Mouse (Mus musculus) T-helper 2 cell (primary cell): ENCODE measurements around the gene Dcst2.

Source experiments
- in situ Hi-C: fragments of 300-600 bp; cut with MboI, MseI; formaldehyde crosslinking; loops from one replicate; pipeline ENCODE4 v1.15.1; 2025; ENCODE audit warnings: high pct_unique_total_duplicates

Gene Dcst2

DNA sequence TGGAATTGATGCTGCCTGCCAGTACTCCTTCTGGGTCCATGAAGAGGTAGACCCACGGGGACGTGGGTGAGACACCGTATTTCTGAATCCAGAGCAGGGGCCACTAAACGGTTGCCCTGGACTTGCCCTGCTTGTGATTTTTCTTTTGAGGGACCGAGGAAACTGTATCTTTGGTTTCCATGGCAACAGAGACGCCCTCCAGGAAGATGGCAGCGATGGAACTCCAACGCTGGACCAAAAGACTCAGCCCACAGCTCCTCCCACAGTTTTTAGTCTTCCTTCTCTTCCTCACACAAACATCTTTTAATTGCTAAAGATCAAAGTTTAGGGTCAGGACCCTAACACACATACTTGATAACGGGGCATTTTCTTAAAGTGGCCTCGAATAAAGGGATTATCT, 29.8 kb upstream of the Dcst2 start:
- in situ Hi-C loops: no loop called here

GRCm38 (mm10) chr3:89332476-89332875, 29.3 kb upstream of the Dcst2 start:
- in situ Hi-C loops: no loop called here

GRCm38 (mm10) chr3:89333053-89333452, 28.7 kb upstream of the Dcst2 start:
- in situ Hi-C loops: no loop called here

DNA sequence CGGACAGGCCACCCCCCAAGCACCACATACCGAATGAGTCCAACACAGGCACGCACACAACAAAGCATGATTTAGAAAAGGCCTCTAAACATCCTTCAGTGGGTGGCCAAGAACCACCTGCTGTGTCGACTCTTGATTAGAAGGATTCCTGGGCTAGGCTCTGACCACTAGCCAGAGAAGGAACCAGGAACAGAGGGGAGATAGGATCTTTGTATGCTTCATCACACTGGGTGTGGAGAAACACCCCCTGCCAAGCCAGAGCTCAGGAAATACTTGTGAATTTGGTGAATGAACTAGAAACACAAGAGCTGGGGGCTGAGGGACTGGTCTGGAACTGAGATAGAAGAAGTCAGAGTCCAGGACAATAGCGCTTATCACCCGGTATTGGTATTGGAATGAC, 25.2 kb upstream of the Dcst2 start:
- in situ Hi-C loops: no loop called here

DNA sequence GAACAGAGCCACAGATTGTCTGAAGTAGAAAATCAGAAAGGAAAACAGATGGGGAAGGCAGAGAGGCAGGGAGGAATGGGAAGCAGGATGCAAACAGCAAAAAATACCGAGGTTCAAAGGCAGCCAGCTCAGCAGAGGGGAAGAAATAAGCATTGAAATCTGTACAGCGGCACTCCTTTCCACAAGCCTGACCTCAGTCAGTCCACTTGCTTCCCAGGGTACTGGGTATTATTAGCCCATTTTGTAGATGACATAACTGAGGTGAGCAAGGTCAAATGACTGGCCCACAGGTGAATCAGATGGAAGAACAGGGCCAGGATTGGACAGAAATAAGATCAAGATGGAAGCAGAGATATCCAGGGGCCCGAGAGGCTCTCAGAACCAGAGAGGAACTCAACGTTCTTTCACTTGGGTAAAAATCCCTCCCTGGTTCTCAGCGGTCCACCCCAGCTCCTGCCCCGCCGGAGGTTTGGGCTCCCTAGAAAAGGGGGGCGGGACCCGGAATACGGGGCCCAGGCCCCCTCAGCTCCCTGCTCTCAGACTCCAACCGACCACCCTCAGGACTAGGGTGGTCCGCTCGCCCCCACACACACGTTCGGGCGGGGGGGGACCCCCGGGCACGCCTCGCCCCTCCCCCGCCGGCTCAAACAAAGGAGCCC, 24.6 kb upstream of the Dcst2 start:
- in situ Hi-C loops: no loop called here

DNA sequence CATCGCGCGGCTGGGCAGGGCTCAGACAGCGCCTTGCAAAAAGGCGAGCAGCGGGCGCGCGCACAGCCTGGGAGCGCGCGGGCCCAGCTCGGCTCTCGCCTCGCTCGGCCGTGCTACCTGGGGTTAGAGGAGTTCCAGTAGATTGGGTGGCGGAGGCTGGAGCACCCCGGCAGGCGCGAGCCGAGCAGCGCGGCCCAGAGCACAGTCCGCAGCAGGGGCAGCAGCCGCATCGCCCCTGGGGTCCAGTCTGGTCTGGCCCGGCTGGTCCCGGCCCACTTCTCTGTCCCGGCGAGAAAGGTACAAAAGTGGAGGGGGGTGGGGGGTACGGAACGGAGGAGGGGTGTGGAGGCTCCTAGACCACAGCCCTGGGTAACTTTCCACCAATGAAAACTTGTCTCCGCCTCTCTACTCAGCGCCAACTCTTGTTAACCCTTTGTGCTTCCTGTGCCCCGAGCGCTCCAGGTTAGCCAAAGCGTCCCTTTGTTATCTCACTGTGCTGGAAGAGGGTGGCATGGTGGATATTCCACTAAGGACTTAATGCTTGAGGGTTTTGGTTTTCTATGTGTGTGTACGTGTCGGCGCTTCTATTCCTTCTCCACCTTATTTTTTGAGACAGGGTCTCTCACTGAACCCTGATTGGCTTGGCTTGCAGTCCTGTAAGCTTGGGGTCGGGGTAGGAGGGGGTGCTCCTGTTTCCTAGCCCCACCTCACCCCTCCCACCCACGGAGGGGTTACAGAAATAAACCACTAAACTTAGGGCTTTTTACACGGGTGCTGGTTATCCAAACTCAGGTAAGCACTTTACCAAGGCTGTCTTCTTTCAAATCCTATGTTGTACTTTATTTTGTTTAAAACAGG, 23.8 kb upstream of the Dcst2 start, which contains the start of gene Efna4:
Gene Efna4, minus strand, starts transcription at position 308 of the 858 bp plus-strand sequence.
- in situ Hi-C loops: no loop called here

GRCm38 (mm10) chr3:89339416-89339815, 22.4 kb upstream of the Dcst2 start:
- in situ Hi-C loops: no loop called here

GRCm38 (mm10) chr3:89340465-89340864, 21.3 kb upstream of the Dcst2 start:
- in situ Hi-C loops: no loop called here

- in situ Hi-C loops: no loop called here
These were observed 20.0 kb upstream of the Dcst2 start for GRCm38 (mm10) chr3:89341794-89342193.

DNA sequence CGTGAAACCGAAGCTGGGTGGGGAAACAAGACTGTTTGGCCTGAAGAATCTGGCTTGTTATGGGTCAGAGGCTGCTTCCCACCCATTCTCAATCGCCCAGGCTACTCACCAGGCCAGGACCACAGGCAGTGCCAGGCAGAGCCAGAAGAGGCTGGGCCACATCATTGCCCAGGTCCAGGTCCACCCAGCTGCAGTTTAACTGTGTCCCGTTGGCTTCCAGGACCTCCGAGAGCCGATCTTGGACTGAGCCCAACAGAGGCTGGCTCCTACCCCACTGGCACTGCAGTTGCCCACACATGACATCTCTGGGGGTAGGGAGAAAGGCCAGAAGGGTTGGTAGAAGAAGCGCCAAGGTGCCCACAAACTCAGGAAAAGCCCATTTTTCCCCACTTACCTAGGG, 18.5 kb upstream of the Dcst2 start:
- in situ Hi-C loops: no loop called here

DNA sequence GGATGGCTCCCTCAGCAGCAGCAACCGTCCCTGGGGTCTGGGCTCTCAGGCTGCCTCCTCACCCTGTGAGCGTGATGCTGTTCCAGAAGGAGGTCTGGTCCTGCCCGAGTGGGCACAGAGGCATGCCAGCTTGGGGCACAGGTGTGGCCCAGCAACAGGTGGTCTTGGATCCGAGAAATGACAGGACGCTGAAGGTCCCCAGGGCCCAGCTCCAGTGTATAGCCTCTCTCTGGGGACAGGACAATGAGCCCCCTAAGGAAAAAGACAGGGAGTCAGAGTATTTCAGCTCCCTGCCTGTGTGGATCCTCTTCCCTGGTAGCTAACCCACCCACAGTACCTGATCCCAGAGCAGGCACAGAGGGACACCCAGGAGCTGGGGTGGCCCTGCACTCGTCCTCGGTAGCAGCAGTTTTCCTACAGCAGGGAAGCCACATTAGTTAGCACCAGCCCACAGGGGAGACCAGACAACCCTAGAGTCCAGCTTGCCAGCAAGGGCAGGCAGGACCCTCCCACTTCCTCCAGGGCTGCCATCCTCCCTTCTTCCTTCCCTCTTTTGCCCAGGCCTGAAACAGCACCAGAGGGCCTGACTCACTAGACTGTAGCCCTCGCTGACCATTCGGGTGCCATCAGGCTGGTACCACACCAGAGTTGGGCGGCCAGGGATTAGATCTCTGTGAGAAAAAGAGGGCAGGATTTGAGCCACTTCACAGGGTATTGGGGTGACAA, 14.8 kb upstream of the Dcst2 start:
- in situ Hi-C loops: no loop called here

DNA sequence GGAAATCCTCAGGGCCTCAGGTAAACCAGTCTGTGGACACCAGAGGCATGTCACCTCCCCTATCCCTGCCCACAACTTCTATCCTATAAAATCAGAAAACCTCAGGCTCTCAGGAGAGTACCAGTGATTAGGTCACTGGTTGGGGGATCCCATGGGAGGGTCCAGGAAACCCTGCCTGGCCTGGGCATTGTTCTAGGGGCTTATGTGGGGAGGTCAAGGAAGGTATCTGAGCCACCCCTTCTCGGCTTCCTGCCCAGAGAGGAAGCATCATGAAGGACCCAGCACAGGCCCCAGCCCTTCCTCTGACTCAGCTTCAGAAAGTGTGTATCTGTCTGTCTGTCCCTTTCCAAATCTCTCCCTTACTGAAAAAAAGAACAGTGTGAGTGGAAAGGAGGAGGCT, 13.9 kb upstream of the Dcst2 start:
- in situ Hi-C loops: no loop called here

DNA sequence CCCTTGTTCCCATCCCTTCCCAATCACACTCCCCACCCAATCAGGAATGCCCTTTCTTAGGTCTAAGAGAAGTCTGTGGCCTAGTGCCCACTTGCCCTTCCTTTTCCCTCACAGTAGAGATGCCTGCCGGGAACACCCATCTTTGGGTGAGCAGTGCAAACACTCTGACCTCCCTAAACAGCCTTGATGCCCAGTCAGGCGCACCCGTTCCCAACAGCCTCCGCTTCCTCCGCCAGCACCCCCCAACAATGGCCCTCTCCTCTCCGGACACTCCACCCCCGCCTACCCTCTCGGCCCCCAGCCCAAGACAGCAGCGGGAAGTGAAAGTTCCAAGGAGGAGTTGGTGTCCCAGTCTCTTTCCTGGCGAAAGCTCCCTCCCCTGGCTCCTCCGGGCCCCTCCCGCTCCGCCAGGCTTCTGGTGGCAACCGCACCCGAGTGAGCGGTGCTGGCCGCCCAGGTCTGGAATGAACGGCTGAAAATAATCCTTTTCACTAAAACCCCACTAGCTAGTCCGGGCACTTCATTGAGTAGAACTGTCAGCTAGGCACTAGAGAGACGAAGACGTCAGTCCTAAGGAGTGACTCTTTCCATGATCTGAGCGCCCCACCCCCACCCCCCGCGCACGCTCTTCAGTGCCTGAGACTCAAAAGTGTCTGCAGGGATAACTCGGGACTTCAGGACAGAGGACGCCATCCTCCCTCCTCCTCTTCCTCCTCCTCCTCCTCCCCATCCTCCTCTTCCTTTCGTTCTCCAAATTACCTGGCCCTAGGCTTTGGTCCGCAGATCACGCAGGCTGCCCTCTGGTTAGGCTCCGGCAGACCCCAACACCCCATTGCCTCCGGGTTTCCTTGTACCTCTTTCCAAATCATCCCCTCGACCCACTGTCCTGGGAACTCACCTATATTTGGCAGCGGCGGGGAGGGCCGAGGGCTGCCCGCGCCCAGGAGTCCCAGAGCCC, 12.6 kb upstream of the Dcst2 start:
- in situ Hi-C loops: no loop called here

GRCm38 (mm10) chr3:89349869-89350501, 11.8 kb upstream of the Dcst2 start, which contains the start of gene Adam15:
Gene Adam15 (minus strand): TSS chr3:89349996.
- in situ Hi-C loops: loop anchor here (10.0 kb wide), 1 partner anchor 1155 kb away; the partner anchor contains the start of gene Chtop

DNA sequence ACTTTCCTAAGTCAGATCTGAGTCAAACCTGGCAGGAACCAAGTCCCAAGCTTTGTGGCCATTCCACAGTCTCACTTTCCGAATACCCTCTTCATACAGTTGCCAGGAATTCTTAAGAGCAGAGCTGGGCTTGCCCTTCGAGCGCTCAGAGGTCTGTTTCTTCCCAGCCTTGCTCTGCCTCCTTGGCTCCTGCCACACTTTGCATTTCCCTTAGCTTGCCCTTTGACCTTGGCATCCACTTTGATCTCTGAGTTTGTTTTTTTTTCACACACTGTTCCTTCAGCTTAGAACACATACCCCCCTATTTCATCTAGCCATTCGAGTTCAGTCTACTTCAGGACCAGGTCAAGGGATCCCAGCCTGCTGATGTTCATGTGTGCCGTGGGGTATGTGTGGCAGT, 10.5 kb upstream of the Dcst2 start:
- in situ Hi-C loops: loop anchor here (10.0 kb wide), 1 partner anchor 1154 kb away; the partner anchor contains the start of gene Chtop

DNA sequence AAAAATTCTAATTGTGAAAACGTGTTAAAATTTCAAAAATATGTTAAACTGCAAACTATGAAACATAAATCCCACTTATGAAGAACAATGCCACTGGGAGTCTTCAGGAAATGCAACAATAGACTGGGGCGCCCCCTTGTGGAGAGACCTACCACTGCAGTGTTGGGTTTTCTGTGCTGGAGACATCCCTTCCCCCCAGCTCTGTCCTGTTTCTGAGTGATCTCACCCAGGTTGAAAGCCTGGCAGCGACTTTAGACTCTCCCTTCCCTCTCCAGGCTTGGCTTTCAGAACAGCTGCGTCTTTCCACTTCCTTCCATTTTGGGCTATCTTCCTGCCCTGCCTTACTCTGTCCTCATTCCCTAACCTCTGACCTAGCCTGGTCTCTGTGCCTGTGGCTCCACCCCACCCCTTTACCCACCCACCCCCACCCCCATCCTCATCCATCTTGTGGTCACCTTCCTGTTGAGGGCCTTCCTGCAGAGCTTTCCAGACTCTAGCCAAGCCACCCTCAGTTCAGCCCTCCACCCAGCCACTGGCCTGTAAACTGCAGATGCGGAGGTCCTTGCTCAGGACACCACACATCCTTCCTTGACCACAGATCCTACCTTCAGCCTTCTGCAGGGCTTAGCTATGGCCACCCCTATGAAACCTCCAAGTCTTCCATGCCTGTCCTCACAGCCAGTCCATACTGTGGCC, 6.8 kb upstream of the Dcst2 start:
- in situ Hi-C loops: loop anchor here (10.0 kb wide), 1 partner anchor 1150 kb away; the partner anchor contains the start of gene Chtop

- in situ Hi-C loops: loop anchor here (10.0 kb wide), 1 partner anchor 1149 kb away; the partner anchor contains the start of gene Chtop
These were observed 6.3 kb upstream of the Dcst2 start for GRCm38 (mm10) chr3:89355512-89355902.

- in situ Hi-C loops: loop anchor here (10.0 kb wide), 1 partner anchor 1149 kb away; the partner anchor contains the start of gene Chtop
These were observed 5.7 kb upstream of the Dcst2 start for GRCm38 (mm10) chr3:89356029-89356428.

GRCm38 (mm10) chr3:89359630-89360029, 2.1 kb upstream of the Dcst2 start:
- in situ Hi-C loops: loop anchor here (10.0 kb wide), 1 partner anchor 1145 kb away; the partner anchor contains the start of gene Chtop
